Mouse (Mus musculus) myocyte (in vitro differentiated cells): ENCODE measurements at regions not wholly inside any gene's neighbourhood (a gene's known extent, or its start where the extent isn't known, plus 50 kb on each side); places are given as distances from the start of the nearest gene placed in this dataset.

Experiments used
- H3K27me3 ChIP-seq: one replicate; pipeline ENCODE4 v1.6.1; 2011; ENCODE audit not compliant: control insufficient read depth, insufficient read depth, insufficient read length
- H3K36me3 ChIP-seq: one replicate; pipeline ENCODE4 v1.6.1; 2011; ENCODE audit not compliant: control insufficient read depth, insufficient read depth
- H3K4me2 ChIP-seq: one replicate; pipeline ENCODE4 v1.6.1; 2011; ENCODE audit warnings: low read depth, control low read depth
- H3K4me3 ChIP-seq: one replicate; pipeline ENCODE4 v1.5.1; 2011; ENCODE audit warnings: mild to moderate bottlenecking, control low read depth, moderate library complexity
- H3K79me2 ChIP-seq: one replicate; pipeline ENCODE4 v1.6.1; 2011; ENCODE audit not compliant: control insufficient read depth, insufficient read depth
- H3ac ChIP-seq: one replicate; pipeline ENCODE4 v1.6.1; 2011; ENCODE audit not compliant: control insufficient read depth, insufficient read length
- CEBPB ChIP-seq: IDR thresholded peaks from 2 replicates; pipeline ENCODE4 v1.6.1; 2011; ENCODE audit warnings: mild to moderate bottlenecking, moderate library complexity; ENCODE audit not compliant: poor library complexity, insufficient read depth, severe bottlenecking
- E2F4 ChIP-seq: IDR thresholded peaks from one replicate; pipeline ENCODE4 v1.6.1; 2011; ENCODE audit warnings: mild to moderate bottlenecking, control low read depth, moderate library complexity; ENCODE audit not compliant: insufficient read depth
- MAX ChIP-seq: IDR thresholded peaks from one replicate; pipeline ENCODE4 v1.6.1; 2011; ENCODE audit warnings: low read depth, mild to moderate bottlenecking, control low read depth
- MYOD1 ChIP-seq, 3 experiments: IDR thresholded peaks; one replicate each; pipeline ENCODE4 v1.6.1; 2011; ENCODE audit warnings: control low read depth in 2 of 3, low read depth in 2 of 3, mild to moderate bottlenecking in 2 of 3, moderate library complexity in 1 of 3; ENCODE audit not compliant: insufficient read length in 2 of 3, control insufficient read depth in 1 of 3
- MYOG ChIP-seq, 3 experiments: IDR thresholded peaks; one replicate each; pipeline ENCODE4 v1.6.1; 2011; ENCODE audit warnings: control low read depth in 2 of 3, low read depth in 2 of 3, mild to moderate bottlenecking in 2 of 3; ENCODE audit not compliant: insufficient read length in 2 of 3, control insufficient read depth in 1 of 3, insufficient read depth in 1 of 3
- POLR2A ChIP-seq: IDR thresholded peaks from one replicate; pipeline ENCODE4 v1.6.1; 2011; ENCODE audit warnings: low read depth, mild to moderate bottlenecking, control low read depth, moderate library complexity; ENCODE audit not compliant: insufficient read length
- POLR2AphosphoS2 ChIP-seq: IDR thresholded peaks from one replicate; pipeline ENCODE4 v1.6.1; 2011; ENCODE audit warnings: low read depth, control low read depth; ENCODE audit not compliant: insufficient read length
- REST ChIP-seq: IDR thresholded peaks from one replicate; pipeline ENCODE4 v1.6.1; 2011; ENCODE audit warnings: mild to moderate bottlenecking, control low read depth, moderate library complexity; ENCODE audit not compliant: insufficient read depth, insufficient read length
- SRF ChIP-seq: IDR thresholded peaks from one replicate; pipeline ENCODE4 v1.6.1; 2011; ENCODE audit warnings: low read depth; ENCODE audit not compliant: control insufficient read depth, insufficient read length
- TCF12 ChIP-seq: IDR thresholded peaks from one replicate; pipeline ENCODE4 v1.6.1; 2011; ENCODE audit warnings: mild to moderate bottlenecking, control low read depth; ENCODE audit not compliant: poor library complexity, insufficient read depth, severe bottlenecking
- TCF3 ChIP-seq: IDR thresholded peaks from one replicate; pipeline ENCODE4 v1.6.1; 2011; ENCODE audit warnings: low read depth, control low read depth; ENCODE audit not compliant: insufficient read length
- USF1 ChIP-seq: IDR thresholded peaks from one replicate; pipeline ENCODE4 v1.6.1; 2011; ENCODE audit warnings: low read depth, mild to moderate bottlenecking, control low read depth, moderate library complexity

DNA sequence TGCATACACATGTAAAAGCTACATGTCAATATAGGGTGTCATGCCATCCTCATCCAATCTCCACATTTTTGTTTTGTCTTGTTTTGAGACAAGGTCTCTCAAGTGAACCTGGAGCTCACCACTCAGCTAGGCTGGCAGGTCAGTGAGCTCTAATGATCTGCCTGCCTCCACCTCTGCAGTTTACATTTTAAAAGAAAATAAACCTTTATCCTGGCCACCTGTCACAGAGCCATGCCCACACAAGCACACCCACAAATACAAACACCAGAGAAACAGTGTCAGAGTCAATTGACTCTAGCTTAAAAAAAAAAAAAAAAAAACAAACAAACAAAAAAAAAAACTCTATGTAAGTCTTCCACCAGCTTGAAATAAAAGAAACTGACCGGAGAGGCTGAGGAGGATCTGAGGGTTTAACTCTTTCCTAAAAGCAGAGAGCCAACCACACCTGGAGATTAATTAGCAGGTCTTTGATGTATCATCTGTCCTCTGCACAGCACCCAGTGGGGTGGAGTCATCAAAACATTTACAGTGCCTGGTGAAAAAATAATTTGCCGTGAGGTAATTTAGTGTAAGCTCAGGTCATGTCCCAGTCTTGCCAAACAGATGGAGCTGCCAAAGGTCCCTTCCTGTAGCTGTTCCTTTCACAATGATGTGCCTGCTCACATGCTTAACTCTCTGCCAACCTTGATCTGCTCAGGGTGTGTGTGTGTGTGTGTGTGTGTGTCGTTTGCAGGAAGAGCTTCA lies 262.2 kb downstream of the Gm11361 start:
- no peak for TF ChIP-seq E2F4
- no peak for TF ChIP-seq REST
- TF ChIP-seq TCF3, result no peak
- TF ChIP-seq MAX, result no peak
- TF ChIP-seq SRF, result no peak
- no peak for TF ChIP-seq USF1
- TF ChIP-seq MYOD1 (IDR thresholded peaks at IDR 0.05; ENCODE audit: control insufficient read depth in 1 of 3, insufficient read length in 2 of 3, low read depth in 2 of 3), result no peak
- TF ChIP-seq POLR2AphosphoS2, result no peak
- TF ChIP-seq CEBPB, result no peak
- no peak for TF ChIP-seq MYOG (IDR thresholded peaks at IDR 0.05; ENCODE audit: control insufficient read depth in 1 of 3, insufficient read depth in 1 of 3, insufficient read length in 2 of 3, low read depth in 2 of 3)
- no peak for TF ChIP-seq POLR2A
- no peak for TF ChIP-seq TCF12
- Histone ChIP-seq H3K4me3 (no peak overlapping the region), H3K27me3 (no peaks in the 10 kb centered on the region), H3K36me3 (no peaks in the 10 kb centered on the region), H3K4me2 (no peak overlapping the region), H3ac (no peak overlapping the region), H3K79me2 (no peaks in the 10 kb centered on the region)

DNA sequence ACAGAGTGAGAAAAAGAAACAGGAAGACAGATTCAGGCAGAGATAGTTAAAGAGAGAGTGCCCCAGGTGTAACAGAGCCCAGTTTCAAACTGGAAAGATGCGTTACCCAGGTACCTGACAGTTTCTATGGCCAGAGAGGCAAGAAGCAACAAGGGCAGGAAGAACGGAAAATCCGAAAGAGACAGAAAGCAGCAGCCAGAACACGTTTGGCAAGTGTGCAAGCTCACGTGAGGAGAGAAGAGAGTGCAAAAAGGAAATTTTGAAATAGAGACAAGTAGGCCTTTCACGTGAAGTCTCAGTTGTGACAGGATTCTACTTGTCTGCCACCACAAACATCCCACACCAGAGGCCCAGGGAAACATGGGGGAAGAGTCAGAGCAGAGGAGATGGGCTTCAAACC lies 259.8 kb downstream of the Gm11361 start:
- Histone ChIP-seq H3ac (no peak overlapping the region), H3K4me2 (no peak overlapping the region), H3K4me3 (no peak overlapping the region), H3K36me3 (no peaks in the 10 kb centered on the region), H3K27me3 (no peaks in the 10 kb centered on the region), H3K79me2 (no peaks in the 10 kb centered on the region)
- TF ChIP-seq TCF3 (no peak), CEBPB (no peak), MYOG (IDR thresholded peaks at IDR 0.05; ENCODE audit: control insufficient read depth in 1 of 3, insufficient read depth in 1 of 3, insufficient read length in 2 of 3, low read depth in 2 of 3) (no peak), SRF (no peak), REST (no peak), POLR2A (no peak), USF1 (no peak)

DNA sequence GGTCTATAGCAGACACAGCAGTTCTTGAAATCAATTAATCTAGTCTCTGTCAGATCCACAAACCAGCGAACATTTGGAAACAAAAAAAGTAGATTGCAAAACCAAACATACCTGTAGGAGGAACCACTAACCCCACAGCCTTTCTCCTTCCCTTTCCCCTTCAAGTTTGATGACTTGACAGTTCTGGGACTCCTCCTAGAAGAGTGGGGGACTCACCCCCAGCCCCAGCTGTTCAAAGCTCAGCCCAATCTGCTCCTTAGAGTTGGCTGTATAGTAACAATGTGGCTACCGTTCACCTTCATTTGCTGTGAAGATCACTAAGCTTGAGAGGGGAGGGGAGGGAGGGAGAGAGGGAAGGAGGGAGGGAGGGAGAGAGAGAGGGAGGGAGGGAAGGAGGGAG lies 259.3 kb downstream of the Gm11361 start:
- no peak for TF ChIP-seq SRF
- H3K4me2 ChIP-seq, result no peak overlapping the region
- H3K27me3 ChIP-seq, result no peaks in the 10 kb centered on the region

DNA sequence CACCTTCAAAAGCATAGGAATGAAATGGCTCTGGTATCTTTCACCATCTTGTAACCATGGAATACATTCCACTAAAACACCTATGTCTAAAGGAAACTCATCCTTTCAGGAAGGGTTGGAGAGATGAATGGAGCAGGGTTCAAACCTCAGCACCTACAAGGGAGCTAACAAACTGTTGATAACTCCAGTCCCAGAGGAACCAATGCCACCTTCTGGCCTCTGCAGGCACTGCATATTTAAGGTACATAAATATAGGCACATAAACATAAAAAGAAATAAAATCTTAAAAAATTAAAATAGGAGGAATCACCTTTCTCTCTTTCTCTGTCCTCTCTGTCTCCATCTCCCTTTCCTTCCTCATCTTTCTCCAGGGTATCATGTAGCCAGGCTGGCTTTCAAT lies 256.9 kb downstream of the Gm11361 start:
- Histone ChIP-seq H3K4me2 (no peak overlapping the region), H3K36me3 (no peaks in the 10 kb centered on the region), H3K79me2 (no peaks in the 10 kb centered on the region), H3K4me3 (no peak overlapping the region), H3ac (no peak overlapping the region), H3K27me3 (no peaks in the 10 kb centered on the region)
- TF ChIP-seq USF1, result no peak
- no peak for TF ChIP-seq POLR2A
- TF ChIP-seq SRF, result no peak
- TF ChIP-seq REST, result no peak
- TF ChIP-seq POLR2AphosphoS2, result no peak
- TF ChIP-seq TCF3, result no peak
- TF ChIP-seq E2F4, result no peak

More for the DNA sequence above, 259.3 kb downstream of the Gm11361 start:
- Histone ChIP-seq H3K79me2 (no peaks in the 10 kb centered on the region), H3ac (no peak overlapping the region), H3K36me3 (no peaks in the 10 kb centered on the region), H3K4me3 (no peak overlapping the region)

DNA sequence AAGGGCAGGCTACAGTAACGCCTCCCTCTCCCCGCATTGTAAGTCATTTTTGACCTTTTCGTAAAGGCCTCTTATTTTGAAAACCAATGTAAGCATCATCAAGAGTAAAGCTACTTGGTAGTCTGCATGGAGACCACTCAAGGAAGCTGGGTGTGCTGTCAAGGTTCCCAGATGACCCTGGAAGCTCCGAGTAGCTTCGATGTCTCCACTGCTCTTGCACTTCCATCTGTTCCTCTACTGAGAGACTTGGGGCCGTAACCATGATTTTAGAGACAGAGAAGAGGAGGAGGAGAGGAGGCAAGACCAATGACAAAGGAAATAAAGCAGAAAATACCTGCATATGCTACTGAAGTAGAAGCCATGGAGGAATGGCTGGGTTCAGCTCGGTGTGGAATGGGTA lies 256.0 kb downstream of the Gm11361 start:
- H3K4me3 ChIP-seq, result no peak overlapping the region
- no peak overlapping the region for H3K4me2 ChIP-seq
- TF ChIP-seq USF1 (no peak), MYOD1 (IDR thresholded peaks at IDR 0.05; ENCODE audit: control insufficient read depth in 1 of 3, insufficient read length in 2 of 3, low read depth in 2 of 3) (no peak), MAX (no peak), TCF12 (no peak), MYOG (IDR thresholded peaks at IDR 0.05; ENCODE audit: control insufficient read depth in 1 of 3, insufficient read depth in 1 of 3, insufficient read length in 2 of 3, low read depth in 2 of 3) (no peak), REST (no peak), TCF3 (no peak), CEBPB (no peak), POLR2AphosphoS2 (no peak), POLR2A (no peak), SRF (no peak), E2F4 (no peak)
- H3K36me3 ChIP-seq, result no peaks in the 10 kb centered on the region
- H3K27me3 ChIP-seq, result no peaks in the 10 kb centered on the region
- no peak overlapping the region for H3ac ChIP-seq
- no peaks in the 10 kb centered on the region for H3K79me2 ChIP-seq
